Mouse (Mus musculus): ENCODE measurements around the gene Gpr62. TPM values are rescaled to one million over a fixed set of nuclear protein-coding genes. Genes with fewer than 3 reads are reported as not detected.
"Not testable (repeated sequence)": the region's sequence is repeated elsewhere in the genome, so short reads cannot be mapped to it uniquely, and the experiment has no call there.

Gpr62 gene
- not detected in 2 replicates for total RNA-seq (2014; fragmentation: Nextera tagmentation)
- not detected in 2 replicates for total RNA-seq (2017)

DNA sequence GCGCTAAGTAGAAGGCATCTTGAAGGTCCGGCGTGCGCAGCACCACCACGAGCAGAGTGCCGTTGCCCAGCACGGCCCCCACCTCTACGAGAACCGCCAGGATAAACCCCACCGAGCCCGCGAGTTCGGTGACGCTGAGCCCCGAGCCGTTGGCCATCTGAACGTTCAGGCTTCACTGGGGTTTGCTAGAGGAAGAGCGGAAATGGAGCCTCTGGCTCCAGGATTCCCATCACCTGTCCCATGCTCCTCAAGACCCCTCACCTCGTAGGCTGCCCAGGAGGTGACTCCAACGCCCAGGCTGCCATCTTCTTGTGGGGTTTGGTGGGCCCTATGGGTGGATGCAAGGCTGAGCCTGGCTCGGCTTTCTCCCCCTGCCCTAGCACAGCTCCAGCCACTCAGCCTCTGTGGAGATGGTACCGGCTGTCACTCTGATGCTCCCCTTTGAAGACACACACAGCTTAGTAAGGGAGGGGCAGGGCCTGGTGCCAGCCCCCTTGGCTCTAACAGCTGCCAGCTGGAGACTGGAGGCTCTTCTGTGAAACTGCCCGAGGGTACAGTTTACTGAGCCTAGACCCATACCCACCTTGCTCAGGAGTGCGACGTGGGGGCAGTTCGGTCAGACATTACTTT, at the start of gene Gpr62:
Gene Gpr62 (minus strand): TSS at position 368 of the 630 bp plus-strand sequence.
- ATAC-seq (replicated peaks; ENCODE audit: poor library complexity, severe bottlenecking): no peak

DNA sequence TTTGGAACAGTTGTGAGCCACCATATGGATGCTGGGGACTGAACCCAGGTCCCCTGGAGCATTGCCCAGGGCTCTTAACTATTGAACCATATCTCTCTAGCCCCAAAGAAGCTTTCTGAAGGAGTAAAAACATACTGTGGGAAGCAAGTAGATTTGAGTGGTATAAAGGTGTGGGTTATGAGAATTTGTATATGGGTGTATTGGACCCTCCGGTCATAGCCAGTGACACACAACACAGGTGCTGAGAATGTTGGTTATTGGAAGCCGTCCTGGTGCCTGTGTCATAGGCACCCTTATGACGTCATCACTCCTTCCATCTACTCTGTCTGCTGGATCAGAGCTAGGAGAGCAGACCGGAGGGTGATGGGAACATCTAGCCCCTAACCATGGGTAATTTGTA, 48.5 kb upstream of the Gpr62 start, which contains the start of gene Iqcf5:
Gene Iqcf5 (plus strand): TSS at position 301 of the 400 bp plus-strand sequence.
- no peak for ATAC-seq (replicated peaks; ENCODE audit: poor library complexity, severe bottlenecking)

DNA sequence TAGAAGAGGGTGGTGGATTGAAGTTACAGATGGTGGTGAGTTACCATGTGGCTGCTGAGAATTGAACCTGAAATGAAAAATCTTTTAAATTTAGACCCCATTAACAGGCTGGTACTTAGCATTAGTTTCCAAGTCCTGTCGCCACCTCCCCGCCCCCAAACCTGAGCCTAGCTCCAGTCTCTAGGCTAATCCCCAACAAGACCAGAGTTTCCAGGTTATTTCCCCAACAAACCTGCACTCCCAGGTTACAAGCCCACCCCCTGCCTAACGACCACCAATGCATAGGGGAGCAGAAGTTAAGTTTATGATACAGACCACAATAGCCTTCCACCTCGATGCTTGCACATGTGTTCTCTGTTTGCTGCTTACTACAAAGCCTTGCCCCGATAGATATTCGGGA, 47.8 kb upstream of the Gpr62 start:
- no peak for ATAC-seq (replicated peaks; ENCODE audit: poor library complexity, severe bottlenecking)

DNA sequence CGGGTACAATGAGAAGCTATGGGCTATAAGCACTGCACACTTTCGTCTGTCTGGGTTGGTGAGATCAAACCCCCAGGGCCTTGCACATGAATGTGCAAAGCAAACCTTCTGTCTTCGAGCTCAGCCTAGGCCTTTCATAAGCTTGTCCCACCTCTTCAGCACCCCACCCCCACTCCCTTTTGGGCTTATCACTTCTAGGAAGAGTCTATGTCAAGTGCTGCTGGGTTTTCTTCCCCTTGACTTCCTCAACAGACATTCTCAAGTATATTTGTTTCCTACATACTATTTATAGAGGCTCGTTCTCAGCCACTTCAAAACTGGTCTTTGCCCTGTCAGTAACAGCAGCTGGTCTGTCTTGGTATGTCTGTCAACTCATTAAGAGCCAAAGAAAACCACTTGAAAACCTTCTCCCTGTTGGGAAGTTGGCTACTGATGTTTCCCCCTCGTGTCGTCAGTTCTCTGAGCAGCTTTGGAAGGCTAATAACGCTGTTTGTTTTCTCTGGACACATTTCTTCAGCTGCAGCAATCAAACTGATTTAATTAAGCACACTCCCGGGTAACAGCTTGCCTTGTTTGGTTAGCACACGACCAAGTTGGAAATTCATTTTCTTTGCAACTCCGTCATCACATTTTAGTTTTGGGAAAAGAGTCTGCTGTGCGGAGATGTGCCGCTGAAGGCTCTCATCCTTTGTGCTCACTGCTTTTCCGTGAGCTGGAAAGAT, 47.2 kb upstream of the Gpr62 start:
- no peak for ATAC-seq (replicated peaks; ENCODE audit: poor library complexity, severe bottlenecking)

DNA sequence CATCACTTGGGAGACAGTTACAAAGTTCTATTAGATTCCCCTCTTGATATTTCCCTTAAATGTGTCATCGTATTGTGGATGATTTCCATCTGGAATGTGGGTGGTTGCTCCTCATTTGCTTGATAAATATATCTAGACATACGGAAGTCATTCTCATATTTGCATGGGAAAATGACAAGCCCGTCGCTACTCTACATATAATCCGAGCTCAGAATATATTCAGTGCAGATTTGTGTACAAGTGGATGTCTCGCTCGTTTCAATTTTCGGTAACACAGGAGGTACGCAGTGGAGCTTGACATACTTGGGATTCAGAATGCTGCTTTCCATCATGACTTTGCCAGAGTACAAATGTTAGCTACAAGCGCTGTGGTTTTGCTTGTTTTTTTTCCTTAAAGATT, 43.6 kb upstream of the Gpr62 start:
- no peak for ATAC-seq (replicated peaks; ENCODE audit: poor library complexity, severe bottlenecking)

DNA sequence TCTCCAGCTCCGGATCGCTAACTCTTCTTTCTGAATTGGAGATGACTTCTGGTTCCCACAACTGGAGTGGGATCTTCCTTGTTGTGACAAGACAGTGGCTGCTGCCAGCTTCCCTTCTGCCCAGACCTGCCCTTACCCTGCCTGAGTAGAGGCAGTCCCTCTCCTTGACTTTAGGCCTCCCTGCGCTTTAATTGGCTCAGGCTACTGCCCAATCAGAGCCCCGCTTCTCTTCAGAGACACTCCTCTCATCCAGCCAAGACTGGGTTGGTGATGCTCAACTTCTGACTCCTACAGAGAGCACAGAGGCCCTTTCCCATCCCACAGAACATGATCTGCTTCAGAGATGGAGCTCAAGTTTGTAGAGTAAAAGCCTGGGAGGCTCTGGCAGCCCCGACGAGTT, 38.5 kb upstream of the Gpr62 start:
- no peak for ATAC-seq (replicated peaks; ENCODE audit: poor library complexity, severe bottlenecking)

DNA sequence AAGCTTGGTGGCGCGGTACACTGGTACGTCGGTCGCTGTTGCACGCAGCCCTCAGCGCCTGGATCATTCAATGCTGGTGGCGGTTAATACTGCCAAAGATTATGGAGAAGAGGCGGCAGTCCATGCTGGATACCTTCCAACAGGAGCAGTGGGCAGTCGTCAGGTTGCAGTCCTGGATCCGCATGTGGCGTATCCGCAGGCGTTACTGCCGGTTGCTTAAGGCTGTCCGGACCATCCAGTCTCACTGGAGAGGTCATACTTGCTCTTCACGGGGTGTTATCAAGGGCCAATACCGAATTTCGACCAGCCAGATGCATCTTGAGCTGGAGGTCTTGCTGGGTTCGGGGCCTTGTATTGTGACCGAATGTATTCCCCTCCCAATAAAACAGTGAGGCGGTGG, 36.1 kb upstream of the Gpr62 start:
- no peak for ATAC-seq (replicated peaks; ENCODE audit: poor library complexity, severe bottlenecking)

DNA sequence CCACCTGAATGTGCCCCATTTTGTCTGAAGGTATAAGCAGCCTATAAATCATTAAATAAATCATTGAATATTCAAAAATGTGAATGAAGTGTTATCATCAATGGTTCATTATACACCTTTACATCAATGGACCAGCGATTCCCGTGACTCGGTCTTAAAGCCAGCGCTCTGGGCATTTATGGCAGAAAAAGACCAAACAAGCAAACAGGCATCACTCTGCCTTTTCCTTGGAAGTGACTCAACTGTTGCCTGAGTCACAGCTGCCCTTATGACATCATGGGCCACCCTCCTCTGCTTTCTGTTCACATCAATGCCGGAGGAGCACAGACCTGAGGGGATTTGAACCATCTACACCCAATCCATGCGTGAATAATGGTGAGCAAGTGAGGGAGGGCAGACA, 33.9 kb upstream of the Gpr62 start, which contains the start of gene Iqcf1:
Gene Iqcf1 (plus strand): TSS at position 301 of the 400 bp plus-strand sequence.
- ATAC-seq (replicated peaks; ENCODE audit: poor library complexity, severe bottlenecking): no peak

DNA sequence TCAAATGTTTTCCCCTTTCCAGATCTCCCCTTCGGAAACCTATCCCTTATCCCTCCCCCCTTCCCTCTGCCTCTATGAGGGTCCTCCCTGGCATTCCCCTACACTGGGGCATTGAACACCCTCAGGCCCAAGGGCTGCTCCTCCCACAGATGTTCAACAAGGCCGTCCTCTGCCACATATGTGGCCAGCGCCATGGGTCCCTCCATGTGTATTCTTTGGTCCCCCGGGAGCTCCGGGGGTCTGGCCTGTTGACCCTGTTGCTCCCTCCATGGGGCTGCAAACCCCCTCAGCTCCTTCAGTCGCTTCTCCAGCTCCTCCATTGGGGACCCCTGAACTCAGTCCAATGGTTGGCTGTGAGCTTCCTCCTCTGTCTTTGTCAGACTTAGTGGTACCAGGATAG, 21.9 kb upstream of the Gpr62 start:
- ATAC-seq (replicated peaks; ENCODE audit: poor library complexity, severe bottlenecking): not testable (repeated sequence)

DNA sequence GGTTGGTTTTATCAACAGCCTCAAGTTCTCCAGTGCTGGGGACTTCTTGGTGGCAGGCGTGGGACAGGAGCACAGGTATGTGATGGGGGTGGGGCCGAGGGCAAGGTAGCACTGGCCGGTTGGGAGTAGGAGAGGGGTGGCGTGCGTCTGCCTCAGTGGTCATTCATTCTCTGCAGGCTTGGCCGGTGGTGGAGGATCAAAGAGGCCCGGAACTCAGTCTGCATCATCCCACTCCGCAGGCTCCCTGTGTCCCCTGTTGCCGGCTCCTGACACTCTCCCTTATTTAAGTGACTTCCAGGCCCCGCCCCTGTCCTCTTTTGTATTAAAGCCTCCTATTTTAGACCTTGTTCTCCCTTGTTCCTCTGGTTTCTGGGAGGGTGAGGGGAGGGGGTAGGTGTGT, 19.3 kb upstream of the Gpr62 start:
- no peak for ATAC-seq (replicated peaks; ENCODE audit: poor library complexity, severe bottlenecking)

DNA sequence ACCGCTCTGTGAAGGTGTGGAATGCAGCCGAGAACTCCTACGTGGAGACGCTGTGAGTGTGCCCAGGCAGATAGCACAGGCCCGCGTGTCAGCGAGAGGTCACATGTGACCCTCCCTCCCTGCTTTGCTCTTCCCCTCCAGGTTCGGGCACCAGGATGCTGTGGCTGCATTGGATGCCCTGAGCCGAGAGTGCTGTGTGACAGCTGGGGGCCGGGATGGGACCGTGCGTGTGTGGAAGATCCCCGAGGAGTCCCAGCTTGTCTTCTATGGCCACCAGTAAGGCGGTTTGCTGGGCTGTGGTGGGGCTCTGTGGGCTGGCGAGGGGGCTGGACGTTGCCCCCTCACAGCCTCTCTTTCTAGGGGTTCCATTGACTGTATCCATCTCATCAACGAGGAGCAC, 17.9 kb upstream of the Gpr62 start:
- no peak for ATAC-seq (replicated peaks; ENCODE audit: poor library complexity, severe bottlenecking)

DNA sequence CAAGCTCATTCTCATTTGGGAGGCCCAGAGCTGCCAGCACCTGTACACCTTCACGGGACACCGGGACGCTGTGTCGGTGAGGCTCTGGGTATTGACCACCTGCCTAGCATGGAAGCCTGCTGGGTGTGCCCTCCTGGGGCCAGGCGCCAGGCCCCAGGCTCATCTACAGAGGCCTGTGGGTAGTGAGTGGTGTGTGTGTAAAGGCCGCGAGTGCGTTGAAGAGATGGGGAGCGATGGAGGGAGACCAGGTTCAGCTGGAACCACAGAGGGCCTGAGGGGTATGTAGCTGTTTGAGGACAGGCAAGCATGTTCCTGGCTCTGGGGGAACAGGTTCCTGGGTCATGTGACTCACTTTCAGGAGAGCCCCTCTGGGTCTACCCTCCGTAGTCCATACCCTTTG, 17.4 kb upstream of the Gpr62 start:
- no peak for ATAC-seq (replicated peaks; ENCODE audit: poor library complexity, severe bottlenecking)

DNA sequence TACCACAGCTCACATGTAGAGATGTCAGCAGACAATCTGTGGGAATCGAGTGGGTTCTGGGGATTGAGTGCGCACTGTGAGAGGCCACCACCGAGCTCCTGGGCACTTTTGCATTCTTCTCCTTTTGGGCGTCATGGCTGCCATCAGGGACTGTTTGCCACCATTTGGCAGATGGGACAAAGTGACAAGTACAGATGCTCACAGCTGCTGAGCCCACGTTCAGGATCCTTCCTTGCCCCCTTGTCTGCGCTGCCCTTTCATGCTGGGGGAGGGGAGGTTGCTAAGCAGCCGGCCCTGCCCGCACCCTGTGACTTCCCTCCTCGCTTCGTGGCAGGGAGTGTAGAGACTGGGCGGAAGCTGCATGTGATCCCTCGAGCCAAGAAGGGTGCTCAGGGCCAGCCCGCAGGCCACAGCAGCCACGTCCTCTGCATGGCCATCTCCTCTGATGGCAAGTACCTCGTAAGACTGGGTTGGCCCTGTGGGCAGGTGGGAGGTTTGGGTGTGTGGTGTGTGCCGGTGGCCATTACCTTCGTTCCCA, 16.9 kb upstream of the Gpr62 start:
- ATAC-seq (replicated peaks; ENCODE audit: poor library complexity, severe bottlenecking): no peak

DNA sequence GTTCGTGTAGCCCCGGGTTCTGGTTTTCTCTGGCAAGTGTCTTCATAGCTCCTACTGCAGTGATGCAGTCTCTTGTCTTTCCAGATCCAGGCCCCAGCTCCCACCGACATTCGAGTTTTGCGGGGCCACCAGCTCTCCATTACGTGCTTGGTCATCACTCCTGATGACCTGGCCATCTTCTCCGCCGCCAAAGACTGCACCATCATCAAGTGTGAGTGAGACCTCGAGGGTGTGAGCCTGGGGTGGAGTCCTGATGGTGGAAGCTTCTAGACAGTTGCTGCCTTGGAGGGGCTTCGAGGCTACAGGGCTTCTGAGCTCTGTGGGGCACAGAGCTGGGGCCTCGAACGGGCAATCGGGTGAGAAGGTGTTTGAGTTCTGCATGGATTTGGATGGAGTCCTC, 15.9 kb upstream of the Gpr62 start:
- no peak for ATAC-seq (replicated peaks; ENCODE audit: poor library complexity, severe bottlenecking)

DNA sequence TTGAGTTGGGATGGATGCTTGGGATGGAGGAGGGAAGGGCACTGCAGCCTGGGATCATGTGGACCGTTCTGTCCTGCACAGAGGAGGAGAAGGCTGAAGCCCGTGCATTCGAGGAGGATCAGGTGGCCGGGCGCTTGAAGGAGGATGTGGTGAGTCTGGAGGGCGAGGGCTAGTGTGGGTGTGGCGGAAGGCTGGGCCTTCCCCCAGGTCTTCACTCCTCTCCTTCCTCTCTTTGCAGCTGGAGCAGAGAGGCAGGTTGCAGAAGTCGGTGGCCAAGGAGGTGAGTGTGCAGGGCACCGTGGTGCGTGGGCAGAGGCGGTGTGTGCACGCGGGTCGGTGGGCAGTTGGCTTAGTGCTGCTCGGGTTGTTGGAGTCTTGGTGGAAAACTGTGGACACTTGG, 15.3 kb upstream of the Gpr62 start:
- ATAC-seq (replicated peaks; ENCODE audit: poor library complexity, severe bottlenecking): peak; percentile 6; the same call in 1 of the 2 replicates

DNA sequence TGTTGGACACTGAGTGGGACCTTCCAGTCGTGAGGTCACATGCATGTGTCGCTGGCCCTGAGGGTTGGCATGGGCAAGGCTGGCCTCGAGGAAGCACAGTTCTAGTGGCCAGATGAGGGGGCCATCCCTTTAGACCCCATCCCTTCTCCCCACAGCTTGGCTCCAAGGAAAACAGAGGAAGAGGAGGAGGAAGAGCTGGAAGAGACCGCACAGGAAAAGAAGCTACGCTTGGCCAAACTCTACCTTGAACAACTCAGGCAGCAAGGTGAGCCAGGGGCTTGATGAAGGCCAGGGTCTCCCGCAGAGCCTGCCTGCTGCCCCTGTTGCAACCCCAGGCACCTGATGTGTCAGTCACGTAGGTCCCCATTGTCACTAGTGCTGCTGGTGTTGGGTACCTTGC, 14.8 kb upstream of the Gpr62 start:
- no peak for ATAC-seq (replicated peaks; ENCODE audit: poor library complexity, severe bottlenecking)

DNA sequence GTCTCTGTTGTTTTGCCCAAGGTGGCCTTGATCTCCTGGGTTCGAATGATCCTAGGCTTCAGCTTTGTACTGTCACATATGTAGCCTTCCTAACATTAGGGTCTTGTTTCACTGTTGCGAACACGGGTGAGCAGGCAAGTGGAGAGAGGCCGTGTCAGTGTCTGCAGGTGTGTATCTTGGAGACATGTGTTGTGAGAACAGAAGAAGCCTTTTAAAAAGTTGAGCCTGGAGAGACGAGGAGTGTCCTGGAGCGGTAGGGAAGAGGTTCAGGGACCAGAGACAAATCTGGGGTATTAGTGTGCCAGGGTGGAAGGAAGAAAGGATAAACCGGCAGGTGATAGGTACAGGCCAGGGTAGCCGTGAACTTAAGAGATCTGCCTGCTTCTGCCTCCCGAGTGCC, 12.4 kb upstream of the Gpr62 start:
- ATAC-seq (replicated peaks; ENCODE audit: poor library complexity, severe bottlenecking): no peak

DNA sequence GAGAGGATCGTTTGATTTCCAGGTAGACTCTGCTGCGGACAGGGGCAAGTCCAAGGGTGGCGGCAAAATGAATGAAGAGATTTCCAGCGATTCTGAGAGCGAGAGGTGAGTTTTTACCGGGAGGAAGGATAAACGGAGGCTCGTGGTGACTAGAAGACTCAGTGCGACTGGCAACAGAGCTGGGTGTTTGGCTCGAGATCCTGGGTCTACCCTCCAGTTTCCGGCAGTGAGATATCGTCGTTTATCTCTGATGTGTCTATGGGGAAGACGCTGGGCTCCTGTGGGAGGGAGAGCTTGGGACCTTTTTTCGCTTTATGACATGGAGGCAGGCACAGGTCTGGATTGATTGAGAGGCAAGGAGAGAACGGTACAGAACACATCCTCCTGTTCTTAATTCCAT, 11.9 kb upstream of the Gpr62 start:
- no peak for ATAC-seq (replicated peaks; ENCODE audit: poor library complexity, severe bottlenecking)

DNA sequence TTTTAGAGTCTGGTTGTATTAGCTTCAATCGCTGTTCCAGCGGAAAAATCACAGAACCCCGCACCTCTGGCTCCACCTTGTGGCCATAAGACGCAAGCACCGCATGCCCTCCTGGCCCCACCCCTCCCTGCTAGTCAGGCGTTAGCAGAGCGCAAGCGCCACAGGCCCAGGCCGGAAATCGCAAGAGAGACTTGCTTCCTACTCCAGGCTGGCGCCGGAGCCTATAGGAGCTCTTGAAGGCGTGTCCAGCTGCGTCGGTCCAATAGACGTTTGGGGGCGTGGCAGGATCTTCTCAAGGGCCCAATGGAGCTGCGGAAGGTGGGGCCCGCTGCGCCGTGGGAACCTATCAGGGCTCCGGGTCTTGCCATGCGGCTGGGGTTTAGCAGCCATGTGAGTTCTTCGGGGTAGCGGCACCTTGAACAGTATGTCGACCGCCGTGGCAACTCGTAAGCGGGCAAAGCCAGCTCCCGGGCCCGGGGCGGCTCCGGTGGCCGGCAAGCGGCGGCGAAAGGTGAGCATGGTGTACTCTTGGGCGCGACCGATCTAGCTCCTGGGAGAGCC, 11.3 kb upstream of the Gpr62 start, which contains the start of gene Parp3:
Gene Parp3 (minus strand): TSS at position 26 of the 561 bp plus-strand sequence.
- peak; percentile 86 for ATAC-seq (replicated peaks; ENCODE audit: poor library complexity, severe bottlenecking)

DNA sequence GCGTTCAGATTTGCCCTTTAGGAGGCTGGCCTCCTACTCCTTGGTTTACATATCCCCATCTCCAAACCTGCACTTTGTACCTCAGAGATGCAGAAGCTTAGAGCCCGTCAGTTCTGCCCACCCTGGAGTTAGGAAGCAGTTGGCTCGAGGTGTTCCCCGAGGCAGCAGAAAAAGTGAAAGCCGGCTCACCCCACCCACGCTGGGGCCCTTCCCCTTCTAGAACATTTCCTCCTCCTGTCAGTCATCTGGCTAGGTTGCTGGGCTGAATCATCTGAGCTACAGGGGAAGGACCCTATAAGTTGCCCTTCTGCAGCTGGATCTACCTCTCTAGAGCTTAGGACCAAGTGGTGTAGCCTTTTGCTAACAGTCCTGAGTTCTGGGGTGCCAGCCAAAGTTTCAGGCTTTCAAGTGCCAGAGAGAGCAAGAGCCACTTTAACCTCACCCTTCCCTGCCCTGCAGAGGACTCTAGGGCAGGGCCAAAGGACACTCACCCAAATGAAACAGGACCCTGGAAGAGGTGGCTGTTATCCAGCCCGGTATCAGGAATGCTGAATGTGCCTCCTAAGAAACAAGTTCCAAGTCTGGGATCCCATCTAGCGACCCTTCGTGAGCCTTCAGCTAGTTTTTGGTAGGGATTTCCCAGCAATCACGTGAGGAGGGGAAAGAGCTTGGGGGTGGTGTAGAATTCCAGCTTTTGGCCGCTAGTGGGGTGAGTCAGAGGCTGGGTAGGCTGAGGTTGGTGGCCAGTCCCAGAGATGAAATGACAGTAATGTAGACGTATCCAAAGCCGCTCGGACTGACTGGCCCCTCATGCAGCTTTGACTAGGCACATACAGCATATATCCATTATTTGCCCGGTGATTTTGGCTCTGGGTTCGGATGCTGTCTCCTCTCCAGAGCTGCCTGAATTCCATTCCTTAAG, 10.5 kb upstream of the Gpr62 start:
- ATAC-seq (replicated peaks; ENCODE audit: poor library complexity, severe bottlenecking): peak; percentile 38

All from granulocyte monocyte progenitor cell, adult 5-6 weeks (primary cell).